Mouse (Mus musculus): ENCODE data around the gene Cenpf.

DNA sequence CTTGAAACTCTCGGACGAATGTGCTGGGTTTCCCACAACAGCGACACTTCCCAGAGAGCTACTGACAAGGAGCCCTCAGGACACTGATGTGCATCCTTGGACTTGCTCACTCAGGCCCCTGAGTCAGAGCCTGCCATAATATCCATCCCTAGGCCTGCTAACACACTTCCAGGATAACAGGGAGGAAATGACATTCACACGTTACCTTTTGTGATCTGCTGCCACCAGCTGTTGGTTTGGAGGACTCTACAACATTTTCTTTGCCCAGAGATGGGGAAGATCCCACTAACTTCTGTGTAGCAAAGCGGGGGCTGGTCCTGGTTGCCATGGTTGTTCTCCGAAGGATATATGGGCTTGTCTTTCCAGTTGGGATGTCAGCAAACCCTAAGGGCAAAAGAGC is 41.3 kb downstream of the Cenpf start:
- TF ChIP-seq GATA1 (IDR thresholded peaks at IDR 0.05; ENCODE audit: low read length) (no peak), TAL1 (IDR thresholded peaks at IDR 0.05; ENCODE audit: low read length) (no peak)
